In the genomic region with DNA sequence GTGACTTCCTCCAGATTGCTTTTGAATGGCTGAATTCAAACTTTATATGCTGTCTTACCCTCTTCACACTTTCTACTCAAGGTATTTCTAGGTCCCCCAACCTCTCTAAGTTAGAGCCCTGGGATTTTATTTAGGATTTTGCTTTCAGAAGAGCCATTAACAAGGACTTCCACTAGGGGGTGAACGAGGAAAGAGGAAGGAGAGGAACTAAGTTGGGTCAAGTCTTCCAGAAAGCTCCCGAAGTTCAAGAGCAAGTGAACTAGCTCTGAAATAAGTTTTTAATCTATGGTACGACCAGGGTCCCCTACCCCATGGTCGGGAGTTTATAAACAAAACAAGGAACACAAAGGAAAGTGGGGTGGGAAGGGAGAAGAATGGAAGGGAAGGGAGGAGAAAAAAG, we compare ENCODE assay signal across 11 mouse cellular contexts. TPM values are rescaled to one million over a fixed set of nuclear protein-coding genes. Genes with fewer than 3 reads are reported as not detected.
A peak's percentile ranks its signal among the peaks of the same experiment; 100 is the strongest.
DNase-seq lines count a peak whose midpoint lies in the region; ATAC-seq and TF ChIP-seq lines count a peak whose summit lies in the region.
"Had no signal": no experiment of that assay in that cellular context is flagged by ENCODE, and none has a peak within 500 bp of the region (broad histone marks: within the 10 kb centered on the region; RNA-seq: fewer than 3 reads in every experiment).

No protein-coding gene starts in this region.

- no peak for DNase-seq in gastrocnemius, adult 2 months
- DNase-seq in gastrocnemius, adult 8-10 months (ENCODE audit: low spot score in 2 of 2), result no peak
- DNase-seq in retina, embryonic 14.5 days (ENCODE audit: low spot score), result peak; percentile 14
- no peak for DNase-seq in retina, postnatal 1 day
- DNase-seq in embryo, embryonic 11 days, result peak; percentile 18
- no peak for DNase-seq in stomach, postnatal 0 days (ENCODE audit: low spot score)
- no peak for DNase-seq in cerebellum, adult 11 months
- DNase-seq: gastrocnemius, postnatal 10 days; left cerebral cortex, postnatal 4 days had no signal

- no peak overlapping the region for H3K4me2 ChIP-seq in stomach, postnatal 0 days (replicated peaks; ENCODE audit: low read depth)
- H3K4me2 ChIP-seq in midbrain, embryonic 13.5 days (replicated peaks), result no peak overlapping the region

- no peaks in the 10 kb centered on the region for H3K9me3 ChIP-seq in stomach, postnatal 0 days (ENCODE audit: control insufficient read depth, low read length)
- H3K9me3 ChIP-seq in midbrain, embryonic 13.5 days, result no peaks in the 10 kb centered on the region

- no peaks in the 10 kb centered on the region for H3K27me3 ChIP-seq in stomach, postnatal 0 days (ENCODE audit: control insufficient read depth, insufficient read depth, low read length)
- H3K27me3 ChIP-seq in midbrain, embryonic 13.5 days, result no peaks in the 10 kb centered on the region

- no peak overlapping the region for H3K9ac ChIP-seq in stomach, postnatal 0 days (ENCODE audit: low read length)
- no peak overlapping the region for H3K9ac ChIP-seq in midbrain, embryonic 13.5 days (replicated peaks)

- TF ChIP-seq CTCF in gastrocnemius, adult 2 months (IDR thresholded peaks at IDR 0.05), result peak; percentile 47
- TF ChIP-seq CTCF in stomach, postnatal 0 days (IDR thresholded peaks at IDR 0.05; ENCODE audit: low read depth), result peak; percentile 78

- no peak overlapping the region for H3K27ac ChIP-seq in gastrocnemius, adult 2 months
- H3K27ac ChIP-seq in stomach, postnatal 0 days (replicated peaks), result no peak overlapping the region
- no peak overlapping the region for H3K27ac ChIP-seq in midbrain, embryonic 13.5 days

- WGBS in stomach, postnatal 0 days, result 26% methylated on average over 4 of the region's 4 CpGs
- 47% methylated on average over 4 of the region's 4 CpGs for WGBS in midbrain, embryonic 13.5 days

- H3K36me3 ChIP-seq in stomach, postnatal 0 days (ENCODE audit: control insufficient read depth, insufficient read depth, low read length), result no peaks in the 10 kb centered on the region
- H3K36me3 ChIP-seq in midbrain, embryonic 13.5 days, result no peaks in the 10 kb centered on the region

- TF ChIP-seq EP300 in stomach, postnatal 0 days (optimal IDR thresholded peaks at IDR 0.05), result no peak

- intact Hi-C loops in gastrocnemius, adult 2 months (cut with DNase I), result no loop called here

- H3K4me1 ChIP-seq in stomach, postnatal 0 days (replicated peaks; ENCODE audit: control insufficient read depth, insufficient read depth), result no peaks in the 10 kb centered on the region
- H3K4me1 ChIP-seq in midbrain, embryonic 13.5 days (replicated peaks), result no peaks in the 10 kb centered on the region

- no peak overlapping the region for H3K4me3 ChIP-seq in gastrocnemius, adult 2 months
- H3K4me3 ChIP-seq in stomach, postnatal 0 days (ENCODE audit: low read depth, low read length), result no peak overlapping the region
- H3K4me3 ChIP-seq in midbrain, embryonic 13.5 days (replicated peaks), result no peak overlapping the region

- no peak for ATAC-seq in stomach, postnatal 0 days (ENCODE audit: low FRiP score, low TSS enrichment)
- ATAC-seq in midbrain, embryonic 13.5 days, result no peak

RNA-seq across cellular contexts. Expression of gene Sell, which starts 0.5 kb away (rescaled TPM):
- total RNA-seq in gastrocnemius, adult 2 months (2021), result under 1 TPM in 1 of 2 experiments, not detected in 1; 0.15 TPM
- total RNA-seq in gastrocnemius, adult 8-10 months (2022), result under 1 TPM in 2 of 4 experiments, not detected in 2; 0.19 to 0.34 TPM
- 0.08 and 0.21 TPM in 2 replicates for polyA plus RNA-seq in stomach, postnatal 0 days (2015; fragmentation: Nextera tagmentation; extraction: Ambion mirVana)
- not detected in 2 replicates for polyA plus RNA-seq in midbrain, embryonic 13.5 days (2015; fragmentation: Nextera tagmentation; extraction: Ambion mirVana)

RNA-seq across cellular contexts. Expression of gene Sele, which starts 13.2 kb away (rescaled TPM):
- not detected for total RNA-seq in gastrocnemius, adult 2 months (2021)
- total RNA-seq in gastrocnemius, adult 8-10 months (2022), result not detected
- 0.04 TPM in 2 replicates for polyA plus RNA-seq in stomach, postnatal 0 days (2015; fragmentation: Nextera tagmentation; extraction: Ambion mirVana)
- not detected in 2 replicates for polyA plus RNA-seq in midbrain, embryonic 13.5 days (2015; fragmentation: Nextera tagmentation; extraction: Ambion mirVana)
- total RNA-seq: gastrocnemius, postnatal 10 days; left cerebral cortex, postnatal 4 days had no signal
- polyA plus RNA-seq: neural tube, embryonic 14.5 days had no signal

RNA-seq across cellular contexts. Expression of gene Selp, which starts 53.8 kb away (rescaled TPM):
- total RNA-seq in gastrocnemius, adult 2 months (2021), result under 1 TPM; 0.42 to 0.54 TPM
- under 1 TPM; 0.27 to 0.83 (median 0.59) TPM for total RNA-seq in gastrocnemius, adult 8-10 months (2022)
- polyA plus RNA-seq in stomach, postnatal 0 days (2015; fragmentation: Nextera tagmentation; extraction: Ambion mirVana), result 0.41 and 0.62 TPM in 2 replicates
- polyA plus RNA-seq in midbrain, embryonic 13.5 days (2015; fragmentation: Nextera tagmentation; extraction: Ambion mirVana), result 0.04 TPM in 1 of 2 replicates, not detected in the other
- polyA plus RNA-seq: neural tube, embryonic 14.5 days had no signal

Comparison
In these comparisons a context has a peak if more than half of its experiments do, and no peak if none do; other contexts are left out.
1. DNase-seq: peak in retina, embryonic 14.5 days (single experiment) and embryo, embryonic 11 days (single experiment); none in gastrocnemius, adult 2 months (single experiment), gastrocnemius, adult 8-10 months (0 of 2), retina, postnatal 1 day (single experiment), stomach, postnatal 0 days (single experiment) and cerebellum, adult 11 months (single experiment).